Mouse (Mus musculus) MEL (cell line): ENCODE results near the gene Rac1. TPM values are rescaled to one million over a fixed set of nuclear protein-coding genes. Genes with fewer than 3 reads are reported as not detected.

Experiments used
- DNase-seq: peaks from one replicate; pipeline ENCODE4 v3.0.0; 2011; ENCODE audit warnings: low read depth, low spot score
- H3K27ac ChIP-seq: 2 replicates; pipeline ENCODE4 v1.5.1; 2012; ENCODE audit warnings: low read depth, mild to moderate bottlenecking, control low read depth, low read length, moderate library complexity; ENCODE audit not compliant: control insufficient read depth
- H3K27me3 ChIP-seq, 2 experiments: fragments of 150-350 bp in 1 of 2; sonication (generic) in 1 of 2; 2 replicates each; pipeline ENCODE4 v1.6.1; 2012; ENCODE audit warnings: low read length in 2 of 2, mild to moderate bottlenecking in 2 of 2, improper control_type of control experiment in 1 of 2, moderate library complexity in 1 of 2; ENCODE audit not compliant: insufficient read depth in 2 of 2, control insufficient read depth in 1 of 2
- H3K36me3 ChIP-seq, 2 experiments: 2 replicates each; pipeline ENCODE4 v1.6.1; 2012 to 2014; ENCODE audit warnings: low read length in 2 of 2, improper control_type of control experiment in 1 of 2, inconsistent platforms in 1 of 2, mild to moderate bottlenecking in 1 of 2; ENCODE audit not compliant: insufficient read depth in 2 of 2, control insufficient read depth in 1 of 2
- H3K4me1 ChIP-seq, 2 experiments: fragments of 150-350 bp in 1 of 2; sonication (generic) in 1 of 2; 2 replicates each; pipeline ENCODE4 v1.6.1; 2012; ENCODE audit warnings: low read length in 2 of 2, improper control_type of control experiment in 1 of 2, mild to moderate bottlenecking in 1 of 2; ENCODE audit not compliant: insufficient read depth in 2 of 2, control insufficient read depth in 1 of 2
- H3K4me3 ChIP-seq, 2 experiments: fragments of 150-350 bp in 1 of 2; sonication (generic) in 1 of 2; 2 replicates each; pipeline ENCODE4 v1.5.1; 2012; ENCODE audit warnings: low read depth in 2 of 2, low read length in 2 of 2, mild to moderate bottlenecking in 2 of 2, moderate library complexity in 2 of 2, control low read depth in 1 of 2, improper control_type of control experiment in 1 of 2; ENCODE audit not compliant: control insufficient read depth in 1 of 2, insufficient read depth in 1 of 2
- H3K79me2 ChIP-seq: 2 replicates; pipeline ENCODE4 v1.6.1; 2012; ENCODE audit warnings: mild to moderate bottlenecking, low read length, moderate library complexity; ENCODE audit not compliant: control insufficient read depth, poor library complexity, insufficient read depth
- H3K9ac ChIP-seq: 2 replicates; pipeline ENCODE4 v1.6.1; 2012; ENCODE audit warnings: low read depth, mild to moderate bottlenecking, control low read depth, low read length, moderate library complexity; ENCODE audit not compliant: control insufficient read depth, poor library complexity, severe bottlenecking
- H3K9me3 ChIP-seq: fragments of 150-350 bp; sonication (generic); replicated peaks from 2 replicates; pipeline ENCODE4 v1.6.1; 2012; ENCODE audit warnings: mild to moderate bottlenecking, low read length, improper control_type of control experiment, moderate library complexity; ENCODE audit not compliant: insufficient read depth
- CHD1 ChIP-seq: IDR thresholded peaks from 2 replicates; pipeline ENCODE4 v1.6.1; 2012; ENCODE audit warnings: low read depth, mild to moderate bottlenecking, inconsistent platforms, low read length, improper control_type of control experiment
- CTCF ChIP-seq, 3 experiments: IDR thresholded peaks in 2 of 3; conservative IDR thresholded peaks in 1 of 3; 2 replicates each; pipeline ENCODE4 v1.5.1; 2011 to 2012; ENCODE audit warnings: low read length in 3 of 3, low read depth in 2 of 3, mild to moderate bottlenecking in 2 of 3, improper control_type of control experiment in 1 of 3, inconsistent platforms in 1 of 3, mixed read lengths in 1 of 3, moderate library complexity in 1 of 3; ENCODE audit not compliant: control insufficient read depth in 1 of 3, insufficient read depth in 1 of 3, poor library complexity in 1 of 3, severe bottlenecking in 1 of 3
- ELF1 ChIP-seq: IDR thresholded peaks from 2 replicates; pipeline ENCODE4 v1.6.1; 2014; ENCODE audit warnings: low read depth, mild to moderate bottlenecking, inconsistent platforms, low read length, improper control_type of control experiment, moderate library complexity
- EP300 ChIP-seq, 2 experiments: IDR thresholded peaks; 2 replicates each; pipeline ENCODE4 v1.6.1; 2011; ENCODE audit warnings: improper control_type of control experiment in 2 of 2, low read length in 2 of 2, low read depth in 1 of 2, mild to moderate bottlenecking in 1 of 2
- ETS1 ChIP-seq: IDR thresholded peaks from 2 replicates; pipeline ENCODE4 v1.6.1; 2012; ENCODE audit warnings: low read depth, mild to moderate bottlenecking, inconsistent platforms, low read length, improper control_type of control experiment, moderate library complexity
- GABPA ChIP-seq: IDR thresholded peaks from 2 replicates; pipeline ENCODE4 v1.6.1; 2012; ENCODE audit warnings: low read depth, mild to moderate bottlenecking, inconsistent platforms, low read length, improper control_type of control experiment, moderate library complexity
- GATA1 ChIP-seq: IDR thresholded peaks from 2 replicates; pipeline ENCODE4 v1.6.1; 2011; ENCODE audit warnings: low read depth, low read length, improper control_type of control experiment
- HCFC1 ChIP-seq: IDR thresholded peaks from 2 replicates; pipeline ENCODE4 v1.6.1; 2012; ENCODE audit warnings: low read depth, mild to moderate bottlenecking, inconsistent platforms, low read length, improper control_type of control experiment, moderate library complexity
- JUND ChIP-seq: IDR thresholded peaks from 2 replicates; pipeline ENCODE4 v1.6.1; 2011; ENCODE audit warnings: low read depth, mild to moderate bottlenecking, improper control_type of control experiment, low read length
- MAZ ChIP-seq: IDR thresholded peaks from 2 replicates; pipeline ENCODE4 v1.6.1; 2012; ENCODE audit warnings: low read depth, mild to moderate bottlenecking, inconsistent platforms, low read length, improper control_type of control experiment
- MEF2A ChIP-seq: IDR thresholded peaks from 2 replicates; pipeline ENCODE4 v1.6.1; 2014; ENCODE audit warnings: low read depth, mild to moderate bottlenecking, inconsistent platforms, low read length, improper control_type of control experiment; ENCODE audit not compliant: poor library complexity, insufficient replicate concordance, severe bottlenecking; ENCODE audit errors: extremely low read depth
- MYC ChIP-seq: IDR thresholded peaks from 2 replicates; pipeline ENCODE4 v1.6.1; 2011; ENCODE audit warnings: low read depth, mild to moderate bottlenecking, low read length, improper control_type of control experiment, moderate library complexity
- NELFE ChIP-seq: IDR thresholded peaks from 2 replicates; pipeline ENCODE4 v1.6.1; 2011; ENCODE audit warnings: low read depth, low read length, improper control_type of control experiment
- NRF1 ChIP-seq: IDR thresholded peaks from 2 replicates; pipeline ENCODE4 v1.6.1; 2014; ENCODE audit warnings: low read depth, mild to moderate bottlenecking, inconsistent platforms, low read length, improper control_type of control experiment, moderate library complexity; ENCODE audit not compliant: poor library complexity, insufficient read depth, severe bottlenecking
- POLR2A ChIP-seq, 2 experiments: IDR thresholded peaks; 2 replicates each; pipeline ENCODE4 v1.6.1; 2011 to 2012; ENCODE audit warnings: low read length in 2 of 2, mild to moderate bottlenecking in 2 of 2, control low read depth in 1 of 2, improper control_type of control experiment in 1 of 2, low read depth in 1 of 2, moderate library complexity in 1 of 2; ENCODE audit not compliant: control insufficient read depth in 1 of 2, insufficient read depth in 1 of 2, poor library complexity in 1 of 2
- POLR2AphosphoS2 ChIP-seq: IDR thresholded peaks from 2 replicates; pipeline ENCODE4 v1.6.1; 2011; ENCODE audit warnings: low read length, improper control_type of control experiment
- POLR2AphosphoS5 ChIP-seq: IDR thresholded peaks from 2 replicates; pipeline ENCODE4 v1.6.1; 2012; ENCODE audit warnings: low read depth, borderline replicate concordance, mild to moderate bottlenecking, inconsistent platforms, low read length, moderate library complexity, mixed read lengths
- SIN3A ChIP-seq: IDR thresholded peaks from 2 replicates; pipeline ENCODE4 v1.6.1; 2012; ENCODE audit warnings: low read length, improper control_type of control experiment, inconsistent platforms
- TAL1 ChIP-seq: IDR thresholded peaks from 2 replicates; pipeline ENCODE4 v1.6.1; 2012; ENCODE audit warnings: mild to moderate bottlenecking, inconsistent platforms, low read length, moderate library complexity, mixed read lengths
- TCF12 ChIP-seq: IDR thresholded peaks from 2 replicates; pipeline ENCODE4 v1.6.1; 2014; ENCODE audit warnings: low read depth, mild to moderate bottlenecking, inconsistent platforms, low read length, improper control_type of control experiment, moderate library complexity
- USF2 ChIP-seq, 2 experiments: IDR thresholded peaks; 2 replicates each; pipeline ENCODE4 v1.6.1; 2011 to 2012; ENCODE audit warnings: improper control_type of control experiment in 2 of 2, low read length in 2 of 2, borderline replicate concordance in 1 of 2, inconsistent platforms in 1 of 2, low read depth in 1 of 2, mild to moderate bottlenecking in 1 of 2; ENCODE audit not compliant: insufficient read depth in 1 of 2
- polyA plus RNA-seq, 2 experiments: library from polyadenylated mRNA; stranded (reverse) in 1 of 2; unstranded in 1 of 2; fragments of >175 nt in 1 of 2; fragments of >200 nt in 1 of 2; gene quantifications; 2 replicates each; pipeline versions ENCODE4 v1.2.1 to v1.2.4; 2012; ENCODE audit warnings: low replicate concordance in 2 of 2, low read depth in 1 of 2; ENCODE audit not compliant: insufficient read length in 2 of 2, insufficient read depth in 1 of 2, missing spikeins in 1 of 2
- total RNA-seq: library from RNA; depleted of rRNA; stranded (reverse); fragments of 300-350 nt; gene quantifications from 2 replicates; pipeline ENCODE4 v1.2.3, GENCODE M21; 2012

Rac1 gene
- total and polyA plus RNA-seq, 3 experiments: 105 to 251 (median 134) TPM

DNA sequence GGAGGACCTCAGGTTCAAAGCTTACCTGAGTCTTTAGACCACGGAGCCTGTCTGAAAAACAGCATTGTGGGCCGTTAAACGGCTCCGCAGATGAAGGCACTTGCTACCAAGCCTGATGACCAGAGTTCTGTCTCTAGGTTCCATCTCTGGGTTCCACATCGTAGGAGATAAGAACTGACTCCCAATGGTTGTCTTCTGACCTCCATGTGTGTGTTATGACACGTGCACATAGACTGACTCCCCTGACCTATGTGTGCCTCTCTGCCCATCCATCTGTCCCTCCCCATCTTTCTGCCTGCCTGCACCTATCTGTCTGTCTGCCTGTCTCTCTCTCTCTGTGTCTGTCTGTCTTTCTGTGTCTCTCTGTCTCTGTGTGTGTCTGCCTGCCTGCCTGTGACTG is 59.9 kb downstream of the Rac1 start:
- no peak for DNase-seq
- peaks cover 3 to 17% of the 10 kb centered on the region in 2 experiments for H3K36me3 ChIP-seq

DNA sequence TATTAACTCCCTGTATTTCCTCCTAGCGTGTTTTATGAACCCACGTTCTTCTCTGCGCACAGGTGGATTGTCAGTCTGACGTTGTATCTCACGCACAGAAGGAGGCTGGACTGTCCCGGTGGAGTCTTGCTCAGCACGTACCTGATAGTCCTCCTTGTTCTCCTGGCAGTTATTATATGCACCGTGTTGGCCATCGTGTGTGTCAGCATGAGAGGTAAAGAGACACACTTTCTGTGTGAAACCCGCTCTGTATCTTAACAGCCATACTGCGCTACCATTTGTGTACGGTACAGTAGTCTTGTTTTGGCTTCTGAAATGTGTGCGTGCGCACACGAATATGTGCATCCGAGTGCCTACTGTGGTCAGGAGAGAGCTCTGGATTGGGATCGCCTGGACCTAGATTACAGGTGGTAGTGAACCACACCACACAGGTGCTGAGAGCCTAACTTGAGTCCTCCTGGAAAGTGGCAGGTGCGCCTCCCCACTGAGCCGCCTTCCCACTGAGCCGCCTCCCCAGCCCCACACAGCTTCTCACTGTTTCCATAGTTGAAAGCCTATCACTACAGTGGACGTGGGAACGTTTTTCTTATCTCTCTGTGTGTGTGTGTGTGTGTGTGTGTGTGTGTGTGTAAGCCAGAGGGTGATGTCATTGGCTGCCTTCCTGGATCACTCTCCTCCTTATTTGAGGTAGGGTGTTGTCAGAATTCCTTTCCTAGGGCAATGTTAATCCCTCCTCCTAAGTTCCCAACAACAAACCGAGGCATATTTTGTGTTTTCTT is 60.8 kb downstream of the Rac1 start:
- no peak overlapping the region for H3K9ac ChIP-seq
- H3K9me3 ChIP-seq: no peaks in the 10 kb centered on the region
- H3K4me1 ChIP-seq: peaks cover 15 to 24% of the 10 kb centered on the region in 2 experiments
- H3K27ac ChIP-seq: no peak overlapping the region
- H3K27me3 ChIP-seq: no peaks in the 10 kb centered on the region
- DNase-seq: no peak
- TF ChIP-seq EP300 (IDR thresholded peaks at IDR 0.05; ENCODE audit: low read depth in 1 of 2, low read length in 2 of 2) (no peak), POLR2AphosphoS5 (no peak), POLR2A (IDR thresholded peaks at IDR 0.05; ENCODE audit: control insufficient read depth in 1 of 2, insufficient read depth in 1 of 2, low read depth in 1 of 2, low read length in 2 of 2, poor library complexity in 1 of 2) (no peak), HCFC1 (no peak), CTCF (IDR thresholded peaks at IDR 0.05 in 2 of 3, conservative IDR thresholded peaks at IDR 0.05 in 1 of 3; ENCODE audit: control insufficient read depth in 1 of 3, insufficient read depth in 1 of 3, low read depth in 2 of 3, low read length in 3 of 3, poor library complexity in 1 of 3, severe bottlenecking in 1 of 3) (no peak), NRF1 (no peak), TAL1 (no peak), CHD1 (no peak)
- no peak overlapping the region for H3K4me3 ChIP-seq
- H3K36me3 ChIP-seq: peaks cover 2 to 17% of the 10 kb centered on the region in 2 experiments
- peaks cover 13% of the 10 kb centered on the region for H3K79me2 ChIP-seq

More for the DNA sequence above, 59.9 kb downstream of the Rac1 start:
- TF ChIP-seq CTCF (IDR thresholded peaks at IDR 0.05 in 2 of 3, conservative IDR thresholded peaks at IDR 0.05 in 1 of 3; ENCODE audit: control insufficient read depth in 1 of 3, insufficient read depth in 1 of 3, low read depth in 2 of 3, low read length in 3 of 3, poor library complexity in 1 of 3, severe bottlenecking in 1 of 3) (no peak), MAZ (no peak), POLR2AphosphoS2 (no peak), MEF2A (no peak), TCF12 (no peak), GATA1 (no peak), CHD1 (no peak), NELFE (no peak), ETS1 (no peak), SIN3A (no peak), HCFC1 (no peak), ELF1 (no peak), POLR2A (IDR thresholded peaks at IDR 0.05; ENCODE audit: control insufficient read depth in 1 of 2, insufficient read depth in 1 of 2, low read depth in 1 of 2, low read length in 2 of 2, poor library complexity in 1 of 2) (no peak), USF2 (IDR thresholded peaks at IDR 0.05; ENCODE audit: borderline replicate concordance in 1 of 2, insufficient read depth in 1 of 2, low read depth in 1 of 2, low read length in 2 of 2) (no peak), EP300 (IDR thresholded peaks at IDR 0.05; ENCODE audit: low read depth in 1 of 2, low read length in 2 of 2) (no peak), GABPA (no peak), MYC (no peak), TAL1 (no peak), JUND (no peak)
- Histone ChIP-seq H3K27me3 (no peaks in the 10 kb centered on the region), H3K79me2 (peaks cover 13% of the 10 kb centered on the region), H3K4me1 (peaks cover 12 to 22% of the 10 kb centered on the region in 2 experiments), H3K9ac (no peak overlapping the region), H3K4me3 (no peak overlapping the region), H3K9me3 (no peaks in the 10 kb centered on the region), H3K27ac (no peak overlapping the region)
